Mouse (Mus musculus): Measurements from ENCODE around the gene Gm2a. TPM values are rescaled to one million over a fixed set of nuclear protein-coding genes. Genes with fewer than 3 reads are reported as not detected.

The Gm2a gene
- polyA plus RNA-seq, 1 experiment from 2014 or later = 51.9 TPM

GRCm38 (mm10) chr11:55148461-55148860 lies 50.5 kb downstream of the Gm2a start:
- POLR2A ChIA-PET = no interaction called here
- no peak for ATAC-seq
- in situ Hi-C loops (cut with MboI; ENCODE audit: low pct_unique_long_range_greater_than_20kb) = no loop called here
- no peaks in the 10 kb centered on the region for H3K27me3 ChIP-seq
- CTCF ChIA-PET = interaction anchor here (1.4 to 2.0 kb wide), 2 partner anchors 10 to 61 kb away, joined by 3 to 5 read pairs; no protein-coding TSS in a partner anchor
- TF ChIP-seq CTCF (IDR thresholded peaks at IDR 0.05) = no peak
- DNase-seq (ENCODE audit: low read depth, low spot score) = no peak

GRCm38 (mm10) chr11:55151608-55152007 lies 53.7 kb downstream of the Gm2a start, which contains the start of gene Slc36a3:
Gene Slc36a3, minus strand, starts transcription at chr11:55151708.
- ChIA-PET POLR2A (no interaction called here), CTCF (no interaction called here)

GRCm38 (mm10) chr11:55154398-55155069 lies 56.6 kb downstream of the Gm2a start:
- ATAC-seq (no peak), DNase-seq (ENCODE audit: low read depth, low spot score) (no peak)
- ChIA-PET POLR2A (interaction anchor here (0.6 kb wide), 1 partner anchor 35 kb away, joined by 4 read pairs; no protein-coding TSS in a partner anchor), CTCF (no interaction called here)
- H3K27me3 ChIP-seq = no peaks in the 10 kb centered on the region
- TF ChIP-seq CTCF (IDR thresholded peaks at IDR 0.05) = no peak
- in situ Hi-C loops (cut with MboI; ENCODE audit: low pct_unique_long_range_greater_than_20kb) = loop anchor here (5.0 to 10.0 kb wide), 5 partner anchors 67 to 280 kb away; no protein-coding TSS in a partner anchor

More at GRCm38 (mm10) chr11:55151608-55152007, 53.7 kb downstream of the Gm2a start, which contains the start of gene Slc36a3:
- ATAC-seq (no peak), DNase-seq (ENCODE audit: low read depth, low spot score) (no peak)
- in situ Hi-C loops (cut with MboI; ENCODE audit: low pct_unique_long_range_greater_than_20kb) = loop anchor here (10.0 kb wide), 1 partner anchor 277 kb away; no protein-coding TSS in a partner anchor
- TF ChIP-seq CTCF (IDR thresholded peaks at IDR 0.05) = no peak
- H3K27me3 ChIP-seq = no peaks in the 10 kb centered on the region

GRCm38 (mm10) chr11:55155070-55155421 lies 57.1 kb downstream of the Gm2a start:
- no peak for TF ChIP-seq CTCF (IDR thresholded peaks at IDR 0.05)
- in situ Hi-C loops (cut with MboI; ENCODE audit: low pct_unique_long_range_greater_than_20kb) = loop anchor here (5.0 to 10.0 kb wide), 5 partner anchors 68 to 280 kb away; no protein-coding TSS in a partner anchor
- ATAC-seq = no peak
- no peak for DNase-seq (ENCODE audit: low read depth, low spot score)
- ChIA-PET CTCF (no interaction called here), POLR2A (interaction anchor here (0.6 kb wide), 1 partner anchor 35 kb away, joined by 4 read pairs; no protein-coding TSS in a partner anchor)
- H3K27me3 ChIP-seq = no peaks in the 10 kb centered on the region

GRCm38 (mm10) chr11:55158785-55159359 lies 61.0 kb downstream of the Gm2a start:
- in situ Hi-C loops (cut with MboI; ENCODE audit: low pct_unique_long_range_greater_than_20kb) = loop anchor here (5.0 to 10.0 kb wide), 5 partner anchors 72 to 284 kb away; no protein-coding TSS in a partner anchor
- ChIA-PET CTCF (interaction anchor here (0.9 to 2.0 kb wide), 14 partner anchors 9 to 288 kb away, joined by 3 to 10 read pairs (median 4); no protein-coding TSS in a partner anchor), POLR2A (interaction anchor here (0.6 kb wide), 1 partner anchor 176 kb away, joined by 3 read pairs; no protein-coding TSS in a partner anchor)
- DNase-seq (ENCODE audit: low read depth, low spot score) (peak; percentile 43), ATAC-seq (no peak)
- H3K27me3 ChIP-seq = peaks cover 13% of the 10 kb centered on the region
- peak; percentile 96 for TF ChIP-seq CTCF (IDR thresholded peaks at IDR 0.05)

Other genes with a start within 250 kb of the Gm2a start
- 16.3 TPM for gene Lyrm7, start 237.2 kb upstream of the Gm2a start, polyA plus RNA-seq (2021)
- 815 TPM for gene Hint1, start 231.7 kb upstream of the Gm2a start, polyA plus RNA-seq (2021)
- gene Gpx3, start 195.7 kb upstream of the Gm2a start, polyA plus RNA-seq (2021) = 1,215 TPM
- gene Tnip1, start 135.2 kb upstream of the Gm2a start, polyA plus RNA-seq (2021) = 53.2 TPM
- gene Anxa6, start 64.7 kb upstream of the Gm2a start, polyA plus RNA-seq (2021) = 333 TPM
- gene Ccdc69, start 20.0 kb upstream of the Gm2a start, polyA plus RNA-seq (2021) = not detected
- gene Slc36a3, start 53.6 kb downstream of the Gm2a start, polyA plus RNA-seq (2021) = not detected
- 0.12 TPM for gene Slc36a2, start 87.0 kb downstream of the Gm2a start, polyA plus RNA-seq (2021)
- 17.5 TPM for gene Slc36a1, start 106.2 kb downstream of the Gm2a start, polyA plus RNA-seq (2021)
- gene Fat2, start 238.4 kb downstream of the Gm2a start, polyA plus RNA-seq (2021) = 4.2 TPM

Measured in Patski (cell line).